Mouse (Mus musculus): ENCODE results near the gene Ppox. TPM values are rescaled to one million over a fixed set of nuclear protein-coding genes. Genes with fewer than 3 reads are reported as not detected.

Ppox gene
- total RNA-seq, 2 experiments from 2014 or later: 23.2 to 25.3 TPM

DNA sequence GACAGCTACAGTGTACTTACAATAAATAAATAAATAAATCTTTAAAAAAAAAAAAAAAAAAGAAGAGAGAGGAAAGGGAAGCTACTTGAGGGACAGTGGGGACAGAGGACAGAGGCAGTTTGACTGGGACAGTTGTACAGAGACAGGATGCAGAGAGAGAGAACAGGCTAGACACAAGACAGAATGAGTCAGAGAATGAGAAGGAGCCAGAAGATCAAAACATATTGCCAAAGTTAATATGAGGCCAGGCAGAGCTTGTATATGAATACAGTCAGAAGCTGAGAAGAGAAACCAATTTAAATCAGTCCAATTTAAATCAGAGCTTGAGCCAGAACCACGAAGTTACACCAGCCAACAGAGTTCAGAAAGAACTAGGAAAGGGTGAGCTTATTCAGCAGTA, 12.6 kb downstream of the Ppox start:
- DNase-seq (ENCODE audit: low spot score in 2 of 2): no peak

- DNase-seq (ENCODE audit: low spot score in 2 of 2): no peak
These were observed 14.8 kb downstream of the Ppox start for GRCm38 (mm10) chr1:171265971-171266744.

GRCm38 (mm10) chr1:171263666-171264461, 17.1 kb downstream of the Ppox start:
- DNase-seq (ENCODE audit: low spot score in 2 of 2): no peak

GRCm38 (mm10) chr1:171263185-171263611, 17.8 kb downstream of the Ppox start:
- peak; percentile 48 to 73 for DNase-seq (ENCODE audit: low spot score in 2 of 2)

GRCm38 (mm10) chr1:171262594-171263130, 18.3 kb downstream of the Ppox start:
- DNase-seq (ENCODE audit: low spot score in 2 of 2): peak; percentile 84 to 94

DNA sequence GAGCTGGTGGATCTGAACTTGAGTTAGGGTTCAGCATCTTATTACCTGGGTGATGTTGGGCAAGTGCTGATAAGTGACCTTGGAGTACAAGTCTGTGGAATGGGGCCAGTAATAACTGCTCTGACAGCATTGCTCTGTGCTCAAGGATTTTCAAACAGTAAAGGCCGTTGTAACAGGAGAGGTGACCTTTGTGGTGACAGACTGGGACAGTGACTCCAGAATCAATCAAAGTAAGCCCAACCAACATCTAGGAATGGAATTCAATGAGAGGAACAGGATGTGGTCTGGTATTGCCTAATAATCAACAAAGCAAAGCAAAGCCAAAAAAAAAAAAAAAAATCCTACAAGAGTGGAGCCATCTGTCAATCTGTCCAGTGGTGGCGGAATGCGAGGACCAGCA, 20.7 kb downstream of the Ppox start:
- no peak for DNase-seq (ENCODE audit: low spot score in 2 of 2)

DNA sequence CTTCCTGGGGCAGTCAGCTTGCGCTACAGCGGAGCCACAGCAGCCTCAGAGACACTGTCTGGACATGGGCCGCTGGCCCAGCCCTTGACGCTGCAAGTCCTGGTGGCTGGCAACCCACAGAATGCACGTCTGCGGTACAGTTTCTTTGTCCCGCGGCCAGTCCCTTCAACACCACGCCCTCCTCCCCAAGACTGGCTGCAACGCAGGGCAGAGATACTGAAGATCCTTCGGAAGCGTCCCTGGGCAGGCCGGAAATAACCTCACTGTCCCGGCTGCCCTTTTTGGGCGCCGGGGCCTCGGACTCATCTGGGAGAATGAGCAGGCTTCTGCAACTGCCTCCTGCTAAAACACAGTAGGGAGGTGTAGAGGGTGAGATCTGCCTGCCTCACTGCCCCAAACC, 22.1 kb downstream of the Ppox start:
- no peak for DNase-seq (ENCODE audit: low spot score in 2 of 2)

GRCm38 (mm10) chr1:171257781-171258180, 23.2 kb downstream of the Ppox start:
- no peak for DNase-seq (ENCODE audit: low spot score in 2 of 2)

DNA sequence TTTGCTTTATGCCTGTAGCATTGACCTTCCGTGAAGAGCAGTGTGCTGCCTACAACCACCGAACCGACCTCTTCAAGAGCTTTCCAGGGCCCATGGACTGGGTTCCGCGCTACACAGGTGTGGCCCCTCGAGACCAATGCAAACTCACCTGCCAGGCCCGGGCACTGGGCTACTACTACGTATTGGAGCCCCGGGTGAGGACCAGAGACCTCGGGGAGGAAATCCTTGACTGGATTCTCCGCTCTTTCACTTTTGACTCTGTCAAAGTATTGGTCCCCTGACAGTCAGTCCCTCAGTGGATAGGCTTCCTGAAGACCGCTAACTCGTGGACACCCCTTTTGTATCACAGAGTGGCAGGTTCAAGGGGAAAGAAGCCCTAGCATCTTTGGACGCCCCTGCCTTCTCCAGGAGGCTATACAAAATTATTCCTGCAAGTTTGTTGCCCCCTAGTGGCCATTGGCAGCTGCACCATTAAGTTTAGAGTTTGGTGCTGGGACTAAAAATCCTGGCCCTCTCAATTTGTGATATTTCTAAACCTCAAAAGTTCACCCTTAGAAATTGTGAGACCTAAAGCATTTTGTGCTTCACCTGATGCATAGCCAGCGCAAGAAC, 23.9 kb downstream of the Ppox start:
- DNase-seq (ENCODE audit: low spot score in 2 of 2): peak; percentile 51 to 76

- no peak for DNase-seq (ENCODE audit: low spot score in 2 of 2)
These were observed 24.7 kb downstream of the Ppox start for GRCm38 (mm10) chr1:171256095-171256818.

DNA sequence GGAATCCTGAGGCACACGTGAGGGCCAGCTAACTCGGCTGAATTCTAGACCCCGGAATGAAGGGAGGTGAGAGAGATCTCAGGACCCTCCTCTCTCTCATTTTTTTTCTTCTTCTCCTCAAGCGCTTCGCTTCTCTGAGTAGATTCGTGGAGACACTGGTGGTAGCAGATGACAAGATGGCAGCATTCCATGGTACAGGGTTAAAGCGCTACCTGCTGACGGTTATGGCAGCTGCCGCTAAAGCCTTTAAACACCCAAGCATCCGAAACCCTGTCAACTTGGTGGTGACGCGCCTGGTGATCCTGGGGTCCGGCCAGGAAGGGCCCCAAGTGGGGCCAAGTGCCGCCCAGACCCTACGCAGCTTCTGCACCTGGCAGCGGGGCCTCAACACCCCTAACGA, 28.6 kb downstream of the Ppox start:
- DNase-seq (ENCODE audit: low spot score in 2 of 2): no peak

GRCm38 (mm10) chr1:171251594-171252324, 29.2 kb downstream of the Ppox start:
- no peak for DNase-seq (ENCODE audit: low spot score in 2 of 2)

- peak in 1 of 2 experiments; percentile 50 for DNase-seq (ENCODE audit: low spot score in 2 of 2)
These were observed 30.0 kb downstream of the Ppox start, which contains the start of gene Ndufs2 for GRCm38 (mm10) chr1:171250680-171251593. Gene Ndufs2, minus strand, starts transcription at chr1:171251388.

GRCm38 (mm10) chr1:171249913-171250600, 30.9 kb downstream of the Ppox start, which contains the start of gene Adamts4:
Gene Adamts4, plus strand, starts transcription at chr1:171250421.
- DNase-seq (ENCODE audit: low spot score in 2 of 2): peak in 1 of 2 experiments; percentile 58

DNA sequence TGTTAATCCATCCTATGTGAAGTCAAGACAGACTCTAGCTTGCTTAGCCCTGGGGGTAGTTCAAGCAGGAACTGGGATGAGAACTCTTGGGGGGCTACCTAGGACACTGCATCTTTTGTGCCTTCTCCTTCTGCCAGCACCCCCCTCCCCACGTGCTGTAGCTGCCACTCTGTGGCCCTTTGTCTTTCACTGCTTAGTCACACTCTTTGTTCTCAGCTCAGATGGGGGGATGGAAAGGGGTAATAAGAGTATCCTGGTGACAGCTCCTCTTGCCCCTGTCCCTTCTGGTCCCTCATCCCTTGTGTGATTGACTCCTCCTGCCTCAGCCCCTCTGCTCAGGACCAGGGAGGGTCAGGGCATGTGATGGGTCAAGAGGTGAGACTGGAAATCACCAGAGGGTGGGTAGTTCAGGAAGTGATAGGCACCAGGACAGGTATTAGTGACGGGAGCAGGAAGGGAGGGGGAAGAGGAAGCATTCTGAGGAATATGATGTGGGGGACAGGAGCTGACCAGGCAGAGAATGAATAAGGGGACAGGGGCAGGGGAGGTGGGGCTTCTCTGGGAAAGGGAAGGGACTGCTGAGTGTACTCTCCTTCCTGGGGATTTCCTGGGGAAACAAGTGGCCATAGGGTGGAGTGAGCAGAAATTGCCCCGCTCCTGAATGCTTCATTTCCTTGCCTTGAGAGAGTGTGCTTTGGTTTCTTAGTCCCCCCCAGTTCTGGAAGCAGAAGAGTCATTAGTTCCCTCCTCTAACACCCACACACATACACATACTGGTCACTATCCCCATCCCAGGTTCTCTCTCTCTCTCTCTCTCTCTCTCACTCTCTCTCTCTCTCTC, 32.4 kb downstream of the Ppox start:
- DNase-seq (ENCODE audit: low spot score in 2 of 2): peak in 1 of 2 experiments; percentile 50

DNA sequence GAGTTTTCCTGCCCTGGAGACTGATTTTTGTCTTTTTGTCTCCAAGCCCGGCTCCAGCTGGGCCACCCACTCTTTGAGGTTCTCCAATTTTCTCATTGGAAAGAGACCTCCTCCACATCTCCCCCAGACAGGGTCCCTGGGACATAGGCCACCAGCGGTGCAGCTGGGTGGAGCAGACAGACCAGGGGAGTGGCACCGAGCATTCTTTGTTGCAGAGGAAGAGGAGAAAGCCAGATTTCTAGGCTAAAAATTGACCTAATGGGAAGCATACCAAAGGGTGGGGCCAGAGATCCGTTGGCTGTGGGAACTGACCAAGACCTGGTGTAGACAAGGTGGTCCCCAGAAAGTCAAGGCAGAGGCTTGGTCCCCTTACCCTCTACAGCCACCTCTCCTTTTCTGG, 33.1 kb downstream of the Ppox start:
- no peak for DNase-seq (ENCODE audit: low spot score in 2 of 2)

DNA sequence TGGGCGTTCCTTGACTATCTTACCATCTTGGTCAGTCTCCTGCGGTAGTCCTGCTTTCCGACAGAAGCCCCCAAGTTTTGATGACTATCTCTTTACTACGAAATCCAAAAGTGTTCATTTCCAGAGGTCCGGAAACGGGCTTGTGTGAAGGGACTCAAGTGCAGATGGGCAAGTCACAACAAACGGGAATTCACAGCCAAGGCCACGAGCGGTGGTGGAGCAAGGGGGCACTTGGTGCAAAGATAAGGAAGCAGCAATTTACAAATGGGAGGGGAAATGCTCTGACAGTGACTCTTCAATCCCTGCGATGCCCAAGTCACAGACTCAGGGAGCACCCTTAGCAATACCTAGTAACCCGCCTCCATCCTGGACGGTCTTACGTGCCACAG, 33.5 kb downstream of the Ppox start:
- DNase-seq (ENCODE audit: low spot score in 2 of 2): no peak
